Mouse (Mus musculus) lung, postnatal 0 days (tissue): ENCODE data around the gene Kat6b.

Experiments
- CTCF ChIP-seq: IDR thresholded peaks from 2 replicates; pipeline ENCODE4 v1.5.1; 2016; ENCODE audit warnings: antibody characterized with exemption, mild to moderate bottlenecking
- EP300 ChIP-seq: IDR thresholded peaks from 2 replicates; pipeline ENCODE4 v1.6.1; 2016; ENCODE audit warnings: antibody characterized with exemption, mild to moderate bottlenecking, control low read depth

DNA sequence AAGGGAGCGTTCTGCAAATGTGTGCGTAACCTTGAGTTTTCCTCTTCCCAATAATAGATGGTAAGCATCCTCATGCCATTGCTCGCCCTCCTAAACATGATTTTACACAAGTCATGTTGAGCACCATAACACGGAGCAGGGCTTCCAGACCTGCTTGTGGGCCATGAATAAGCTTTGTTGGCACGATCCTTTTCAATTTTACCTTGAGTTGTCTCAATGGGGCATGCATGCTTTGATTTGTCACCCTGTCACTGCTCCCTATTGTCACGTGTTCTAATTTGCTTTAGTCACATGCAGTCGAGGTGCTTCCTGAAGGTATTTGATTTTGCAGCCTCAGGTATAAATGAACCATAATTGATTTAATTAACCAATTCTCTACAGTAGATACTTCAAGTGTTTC lies 138.7 kb downstream of the Kat6b start:
- TF ChIP-seq CTCF (no peak), EP300 (no peak)
